Mouse (Mus musculus): ENCODE data around the gene 1700025C18Rik. TPM values are rescaled to one million over a fixed set of nuclear protein-coding genes. Genes with fewer than 3 reads are reported as not detected.

Gene 1700025C18Rik
- polyA plus RNA-seq, 1 experiment from 2014 or later, result not detected

- no peak for DNase-seq (ENCODE audit: low spot score)
- H3K4me3 ChIP-seq (ENCODE audit: low read depth, low read length), result no peak overlapping the region
- H3K9me3 ChIP-seq (ENCODE audit: control insufficient read depth, low read length), result no peaks in the 10 kb centered on the region
- H3K9ac ChIP-seq (ENCODE audit: low read depth, low read length), result no peak overlapping the region
- peaks cover 5% of the 10 kb centered on the region; the same call in 1 of the 2 replicates for H3K4me1 ChIP-seq (ENCODE audit: control insufficient read depth, insufficient read depth, low read length)
- H3K27ac ChIP-seq (replicated peaks; ENCODE audit: low read depth, low read length), result no peak overlapping the region
- H3K36me3 ChIP-seq (ENCODE audit: control insufficient read depth, insufficient read depth, low read length), result no peaks in the 10 kb centered on the region
- 75% methylated on average over 14 of the region's 14 CpGs for WGBS
- H3K4me2 ChIP-seq (ENCODE audit: low read depth, low read length), result peak overlapping the region; percentile 44; the same call in 1 of the 2 replicates
- peaks cover 6% of the 10 kb centered on the region; the same call in 1 of the 2 replicates for H3K27me3 ChIP-seq (replicated peaks; ENCODE audit: control insufficient read depth, insufficient read depth, low read length)
- no peak for ATAC-seq (ENCODE audit: low read depth)
Measured at GRCm38 (mm10) chr2:165056377-165057085, 34.0 kb downstream of the 1700025C18Rik start.

DNA sequence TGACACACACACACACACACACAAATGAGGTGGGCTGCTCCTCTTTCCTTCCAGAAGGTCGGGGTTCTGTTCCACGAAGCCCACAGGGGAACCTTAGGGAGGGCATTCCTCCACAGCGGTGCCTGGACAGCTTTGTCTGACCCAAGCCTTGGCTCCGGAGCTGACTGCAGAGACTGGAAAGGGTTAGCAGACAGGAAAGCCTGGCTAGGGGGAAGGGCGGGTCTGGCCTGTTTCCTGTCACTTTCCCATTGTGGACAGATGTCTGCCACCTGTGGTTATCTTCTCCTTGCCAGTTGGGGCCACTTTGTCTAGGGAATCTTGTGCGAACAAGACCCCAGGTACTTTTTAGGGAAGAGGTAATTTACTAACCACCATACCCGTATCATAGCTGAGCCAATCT lies 34.6 kb downstream of the 1700025C18Rik start:
- no peak for DNase-seq (ENCODE audit: low spot score)
- 0 out of 2 replicates have a peak, but pooled peaks have one; percentile 21 for ATAC-seq (ENCODE audit: low read depth)
- no peak overlapping the region for H3K27ac ChIP-seq (replicated peaks; ENCODE audit: low read depth, low read length)
- peak overlapping the region; percentile 44 for H3K4me2 ChIP-seq (ENCODE audit: low read depth, low read length)
- 8% methylated on average over 5 of the region's 7 CpGs for WGBS
- H3K27me3 ChIP-seq (replicated peaks; ENCODE audit: control insufficient read depth, insufficient read depth, low read length), result peaks cover 6% of the 10 kb centered on the region; the same call in 1 of the 2 replicates
- no peak overlapping the region for H3K9ac ChIP-seq (ENCODE audit: low read depth, low read length)
- peak overlapping the region; percentile 27 for H3K4me3 ChIP-seq (ENCODE audit: low read depth, low read length)
- H3K9me3 ChIP-seq (ENCODE audit: control insufficient read depth, low read length), result no peaks in the 10 kb centered on the region
- H3K36me3 ChIP-seq (ENCODE audit: control insufficient read depth, insufficient read depth, low read length), result no peaks in the 10 kb centered on the region
- peaks cover 5% of the 10 kb centered on the region; the same call in 1 of the 2 replicates for H3K4me1 ChIP-seq (ENCODE audit: control insufficient read depth, insufficient read depth, low read length)

DNA sequence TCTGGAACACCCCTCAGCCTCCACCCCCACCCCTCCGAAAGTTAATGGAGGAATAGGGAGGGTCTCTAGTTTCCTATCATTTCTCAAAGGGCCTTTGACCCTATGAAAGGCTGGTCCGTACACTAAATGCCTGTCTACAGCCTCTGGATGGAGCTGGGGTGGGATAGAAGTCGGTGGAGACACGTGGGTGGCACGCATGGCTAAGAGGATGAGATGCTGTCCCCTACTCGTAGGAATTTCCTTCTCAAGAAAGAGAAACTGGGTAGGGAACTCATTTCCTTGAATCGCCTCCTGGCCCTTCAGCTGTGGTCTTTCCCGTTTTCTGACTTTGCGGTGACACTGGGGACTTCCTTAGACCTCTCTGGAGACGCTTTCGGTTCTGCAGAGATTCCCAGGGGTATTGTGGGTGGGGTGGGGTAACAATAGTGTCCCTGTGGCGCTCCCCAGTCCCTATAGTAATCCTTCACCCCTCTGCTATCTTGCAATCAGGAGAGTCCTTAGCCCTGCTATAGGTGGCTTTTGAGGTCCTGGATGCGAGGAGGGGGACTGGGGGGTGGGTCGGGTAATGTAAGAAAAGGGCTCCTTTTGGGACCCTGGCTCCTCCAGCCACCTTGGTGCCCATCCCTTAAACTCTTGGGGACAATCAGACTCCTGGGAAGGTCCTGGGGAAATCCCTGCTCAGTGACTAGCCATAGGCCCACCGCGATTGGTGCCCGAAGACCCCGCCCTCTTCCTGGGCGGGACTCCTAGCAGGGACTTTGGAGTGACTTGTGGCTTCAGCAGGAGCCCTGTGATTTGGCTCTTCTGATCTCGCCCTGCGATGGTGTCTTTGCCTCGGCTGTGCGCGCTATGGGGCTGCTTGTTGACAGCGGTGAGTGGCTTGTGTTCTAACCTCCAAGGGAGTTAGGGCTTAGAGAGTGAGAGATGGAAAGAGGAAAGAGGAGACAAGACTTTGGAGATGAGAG lies 35.4 kb downstream of the 1700025C18Rik start, which contains the start of gene Cd40:
TSS of gene Cd40 (plus strand) at position 740 of the 965 bp plus-strand sequence.
- H3K9ac ChIP-seq (ENCODE audit: low read depth, low read length), result no peak within 1 kb of the TSS
- H3K4me2 ChIP-seq (ENCODE audit: low read depth, low read length), result peak within 1 kb of the TSS; percentile 44
- DNase-seq (ENCODE audit: low spot score) (peak; percentile 81), ATAC-seq (ENCODE audit: low read depth) (peak; percentile 84)
- peaks cover 6% of the 10 kb centered on the region; the same call in 1 of the 2 replicates for H3K27me3 ChIP-seq (replicated peaks; ENCODE audit: control insufficient read depth, insufficient read depth, low read length)
- H3K36me3 ChIP-seq (ENCODE audit: control insufficient read depth, insufficient read depth, low read length), result no peaks in the 10 kb centered on the region
- peaks cover 5% of the 10 kb centered on the region; the same call in 1 of the 2 replicates for H3K4me1 ChIP-seq (ENCODE audit: control insufficient read depth, insufficient read depth, low read length)
- 13% methylated on average over 24 of the region's 25 CpGs for WGBS
- H3K27ac ChIP-seq (replicated peaks; ENCODE audit: low read depth, low read length), result no peak within 1 kb of the TSS
- peak within 1 kb of the TSS; percentile 27 for H3K4me3 ChIP-seq (ENCODE audit: low read depth, low read length)
- no peaks in the 10 kb centered on the region for H3K9me3 ChIP-seq (ENCODE audit: control insufficient read depth, low read length)

DNA sequence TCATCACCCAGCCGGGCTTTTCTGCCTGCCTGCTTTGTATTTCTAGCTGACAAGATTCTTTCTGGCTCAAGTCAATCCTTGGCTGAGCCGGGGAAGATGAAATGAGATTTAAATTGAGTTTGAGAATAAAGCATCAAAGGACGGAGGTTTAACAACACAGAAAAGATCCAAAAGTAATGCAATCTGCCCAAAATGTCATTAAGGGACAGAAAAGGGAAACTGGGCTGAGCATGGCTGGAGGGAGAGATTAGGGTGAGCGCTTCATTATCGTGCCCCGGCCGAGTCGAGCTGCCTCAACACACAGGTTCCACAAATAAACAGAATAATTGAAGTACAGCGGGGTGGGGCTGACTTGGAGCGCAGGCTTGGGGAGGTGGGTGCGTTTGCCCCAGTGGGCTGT lies 39.0 kb downstream of the 1700025C18Rik start:
- ATAC-seq (ENCODE audit: low read depth) (no peak), DNase-seq (ENCODE audit: low spot score) (no peak)
- no peaks in the 10 kb centered on the region for H3K4me1 ChIP-seq (ENCODE audit: control insufficient read depth, insufficient read depth, low read length)
- WGBS, result 39% methylated on average over 11 of the region's 11 CpGs
- no peaks in the 10 kb centered on the region for H3K36me3 ChIP-seq (ENCODE audit: control insufficient read depth, insufficient read depth, low read length)
- no peak overlapping the region for H3K4me3 ChIP-seq (ENCODE audit: low read depth, low read length)
- H3K27ac ChIP-seq (replicated peaks; ENCODE audit: low read depth, low read length), result no peak overlapping the region
- H3K9ac ChIP-seq (ENCODE audit: low read depth, low read length), result 0 out of 2 replicates have a peak overlapping the region, but pooled peaks have one; percentile 1
- H3K9me3 ChIP-seq (ENCODE audit: control insufficient read depth, low read length), result no peaks in the 10 kb centered on the region
- no peak overlapping the region for H3K4me2 ChIP-seq (ENCODE audit: low read depth, low read length)
- peaks cover 6% of the 10 kb centered on the region; the same call in 1 of the 2 replicates for H3K27me3 ChIP-seq (replicated peaks; ENCODE audit: control insufficient read depth, insufficient read depth, low read length)

- ATAC-seq (ENCODE audit: low read depth), result no peak
- Histone ChIP-seq H3K4me2 (ENCODE audit: low read depth, low read length) (no peak overlapping the region), H3K9me3 (ENCODE audit: control insufficient read depth, low read length) (no peaks in the 10 kb centered on the region), H3K4me1 (ENCODE audit: control insufficient read depth, insufficient read depth, low read length) (no peaks in the 10 kb centered on the region), H3K4me3 (ENCODE audit: low read depth, low read length) (no peak overlapping the region), H3K36me3 (ENCODE audit: control insufficient read depth, insufficient read depth, low read length) (no peaks in the 10 kb centered on the region), H3K9ac (ENCODE audit: low read depth, low read length) (0 out of 2 replicates have a peak overlapping the region, but pooled peaks have one; percentile 1), H3K27me3 (replicated peaks; ENCODE audit: control insufficient read depth, insufficient read depth, low read length) (peaks cover 1% of the 10 kb centered on the region; the same call in 1 of the 2 replicates), H3K27ac (replicated peaks; ENCODE audit: low read depth, low read length) (no peak overlapping the region)
- DNase-seq (ENCODE audit: low spot score), result no peak
- WGBS, result 70% methylated on average over 16 of the region's 18 CpGs
Measured at GRCm38 (mm10) chr2:165050826-165051548, 39.6 kb downstream of the 1700025C18Rik start.

- WGBS, result 58% methylated on average over 5 of the region's 5 CpGs
- no peak overlapping the region for H3K4me2 ChIP-seq (ENCODE audit: low read depth, low read length)
- no peaks in the 10 kb centered on the region for H3K4me1 ChIP-seq (ENCODE audit: control insufficient read depth, insufficient read depth, low read length)
- no peak overlapping the region for H3K9ac ChIP-seq (ENCODE audit: low read depth, low read length)
- no peak for ATAC-seq (ENCODE audit: low read depth)
- H3K36me3 ChIP-seq (ENCODE audit: control insufficient read depth, insufficient read depth, low read length), result no peaks in the 10 kb centered on the region
- no peak overlapping the region for H3K27ac ChIP-seq (replicated peaks; ENCODE audit: low read depth, low read length)
- no peak overlapping the region for H3K4me3 ChIP-seq (ENCODE audit: low read depth, low read length)
- H3K9me3 ChIP-seq (ENCODE audit: control insufficient read depth, low read length), result no peaks in the 10 kb centered on the region
- DNase-seq (ENCODE audit: low spot score), result no peak
- no peaks in the 10 kb centered on the region; the same call in 1 of the 2 replicates for H3K27me3 ChIP-seq (replicated peaks; ENCODE audit: control insufficient read depth, insufficient read depth, low read length)
Measured at GRCm38 (mm10) chr2:165049044-165049443, 41.5 kb downstream of the 1700025C18Rik start.

DNA sequence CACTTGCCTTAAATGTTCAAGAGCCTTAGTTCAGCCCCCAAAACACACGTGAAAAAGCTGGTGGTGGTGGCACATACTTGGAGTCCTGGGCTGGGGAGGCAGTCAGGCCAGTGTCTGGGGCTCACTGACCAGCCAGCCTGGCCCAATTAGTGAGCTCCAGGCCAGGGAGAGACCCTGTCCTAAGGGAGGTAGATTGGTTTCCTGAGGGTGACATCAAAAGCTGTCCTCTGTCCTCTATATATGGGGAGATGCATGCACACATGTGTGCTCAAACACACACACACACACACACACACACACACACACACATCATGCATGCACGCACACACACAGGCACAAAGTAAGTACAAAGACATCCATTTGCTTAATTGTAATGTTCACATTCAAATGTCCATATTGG lies 46.8 kb downstream of the 1700025C18Rik start:
- H3K4me3 ChIP-seq (ENCODE audit: low read depth, low read length), result no peak overlapping the region
- WGBS, result 62% methylated on average over 2 of the region's 2 CpGs
- H3K36me3 ChIP-seq (ENCODE audit: control insufficient read depth, insufficient read depth, low read length), result no peaks in the 10 kb centered on the region
- no peaks in the 10 kb centered on the region for H3K4me1 ChIP-seq (ENCODE audit: control insufficient read depth, insufficient read depth, low read length)
- H3K9ac ChIP-seq (ENCODE audit: low read depth, low read length), result no peak overlapping the region
- no peak overlapping the region for H3K4me2 ChIP-seq (ENCODE audit: low read depth, low read length)
- H3K27me3 ChIP-seq (replicated peaks; ENCODE audit: control insufficient read depth, insufficient read depth, low read length), result no peaks in the 10 kb centered on the region
- H3K9me3 ChIP-seq (ENCODE audit: control insufficient read depth, low read length), result no peaks in the 10 kb centered on the region
- no peak overlapping the region for H3K27ac ChIP-seq (replicated peaks; ENCODE audit: low read depth, low read length)
- DNase-seq (ENCODE audit: low spot score), result no peak
- no peak for ATAC-seq (ENCODE audit: low read depth)

All from embryonic facial prominence, embryonic 14.5 days (tissue).